Mouse (Mus musculus) mesoderm, embryonic 11.5 days (tissue): ENCODE results near the gene Gm38392.
A peak's percentile ranks its signal among the peaks of the same experiment; 100 is the strongest.

ENCODE experiments used
- DNase-seq: peaks from one replicate; pipeline ENCODE4 v3.0.0-alpha.2; 2012; ENCODE audit warnings: low read depth, low spot score

Gene Gm38392

GRCm38 (mm10) chr3:88235616-88236015 is 51.4 kb downstream of the Gm38392 start:
- DNase-seq, result no peak

- no peak for DNase-seq
These were observed 51.8 kb downstream of the Gm38392 start for GRCm38 (mm10) chr3:88235216-88235615.

DNA sequence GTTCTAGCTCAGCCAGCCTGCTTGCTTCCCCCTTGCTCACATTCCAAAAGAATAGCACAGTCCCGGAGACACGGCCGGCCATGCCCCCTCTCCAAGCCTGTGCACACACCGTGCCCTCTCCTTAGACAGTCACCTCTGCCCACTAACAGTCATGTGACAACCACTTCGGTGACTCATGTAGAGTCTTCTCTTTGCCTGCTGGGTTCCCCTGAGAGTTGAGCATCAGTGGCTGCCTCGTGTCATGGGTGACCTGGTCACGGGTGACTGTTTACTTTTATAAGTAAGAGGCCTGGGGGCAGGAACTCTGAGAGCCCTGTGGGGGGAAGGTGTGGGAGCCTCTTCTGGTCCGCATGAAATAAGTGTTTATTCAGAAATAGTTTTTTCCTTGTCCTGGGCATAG is 53.0 kb downstream of the Gm38392 start:
- DNase-seq, result no peak

DNA sequence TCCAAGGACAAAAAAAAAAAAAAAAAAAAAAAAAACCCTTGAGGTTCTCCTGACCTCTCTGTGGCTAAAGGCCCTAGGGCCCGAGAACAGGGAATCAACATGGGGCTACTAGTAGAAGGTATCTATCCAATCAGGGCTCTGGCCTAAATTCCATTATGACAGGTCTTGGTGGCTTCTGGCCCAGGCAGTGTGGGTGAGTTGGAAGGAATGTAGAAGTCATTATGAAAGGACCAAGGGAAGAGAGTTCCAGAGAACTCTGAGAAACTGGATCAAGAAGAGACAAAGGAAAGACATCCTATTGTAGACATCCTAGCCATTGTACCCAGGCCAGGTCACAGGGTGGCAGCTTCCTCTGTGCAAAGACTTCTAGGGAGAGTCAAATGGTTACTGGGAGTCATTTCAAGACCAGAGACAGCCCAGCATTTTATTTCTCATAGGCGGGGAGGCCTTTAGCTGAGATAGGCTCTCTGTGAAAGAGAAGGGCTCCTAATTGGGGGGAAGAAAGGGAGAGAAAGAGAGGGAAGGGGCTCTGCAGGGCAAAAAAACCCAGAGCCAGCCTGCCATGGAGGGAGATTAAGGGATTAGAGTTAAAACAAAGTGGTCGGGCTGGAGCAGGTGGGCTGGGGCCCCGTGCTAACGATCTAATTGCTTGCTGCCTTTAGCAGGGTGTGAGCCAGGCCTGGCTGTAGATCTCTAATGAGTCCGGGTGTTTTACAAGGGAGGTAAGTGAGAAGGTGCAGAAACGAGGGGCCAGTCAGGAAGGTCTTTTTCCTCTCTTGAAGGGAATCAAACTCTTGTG is 54.0 kb downstream of the Gm38392 start:
- no peak for DNase-seq

DNA sequence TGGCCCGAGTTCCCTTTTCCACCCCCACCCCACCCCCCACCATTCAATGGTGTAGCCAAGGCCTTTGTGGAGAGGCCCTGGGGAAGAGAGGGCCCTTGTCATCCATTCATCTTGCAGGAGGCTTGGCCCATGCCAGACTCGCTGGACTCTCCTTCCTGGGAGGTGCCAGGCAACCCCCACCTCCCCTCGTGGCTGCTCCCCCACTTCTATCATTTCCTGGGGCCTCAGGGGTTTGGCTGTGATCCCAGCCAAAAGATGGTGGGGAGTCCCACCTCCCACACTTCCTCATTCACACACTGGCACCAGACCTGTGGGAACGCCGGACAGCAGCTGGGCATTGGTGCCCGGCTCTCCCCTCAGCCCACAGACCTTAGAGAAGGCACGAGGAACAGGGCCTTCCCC is 54.7 kb downstream of the Gm38392 start:
- DNase-seq, result no peak

GRCm38 (mm10) chr3:88231061-88231641 is 55.9 kb downstream of the Gm38392 start:
- peak; percentile 71 for DNase-seq

DNA sequence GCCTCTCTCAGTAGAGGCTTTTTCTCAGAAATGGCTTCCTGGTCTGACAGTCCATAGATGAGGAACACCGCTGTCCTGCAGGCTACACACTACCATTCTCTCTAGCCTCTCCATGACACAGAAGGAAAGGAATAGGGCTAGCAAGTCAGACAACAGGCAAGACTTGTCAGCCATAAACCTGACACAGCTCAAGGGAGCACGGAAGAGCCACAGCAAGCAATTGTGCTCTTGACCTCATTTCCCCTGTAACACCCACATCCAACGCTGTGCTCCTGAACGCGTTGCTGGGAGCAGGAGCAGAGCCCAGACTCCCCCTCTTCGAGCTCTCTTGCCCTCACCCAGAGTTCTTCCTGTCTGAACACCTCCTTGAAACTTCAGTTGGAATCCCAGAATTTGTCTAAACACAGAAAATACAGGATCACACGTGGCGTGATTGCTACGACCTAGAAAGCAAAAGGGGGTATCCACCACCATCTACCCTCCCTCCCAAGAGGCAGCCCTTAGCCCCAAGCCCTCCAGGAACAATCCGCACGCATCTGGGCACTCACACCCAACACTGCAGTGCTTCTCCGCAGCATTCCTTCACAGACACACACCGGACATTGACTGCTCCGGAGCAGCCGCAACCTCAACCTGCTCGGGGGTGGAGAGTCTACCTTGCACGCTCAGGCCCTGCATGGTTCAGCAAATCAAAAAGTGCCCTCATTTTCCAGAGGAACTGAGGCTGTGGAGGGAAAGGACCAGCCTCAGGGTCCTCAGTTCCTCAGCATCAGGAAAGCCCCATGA is 56.6 kb downstream of the Gm38392 start:
- DNase-seq, result no peak

GRCm38 (mm10) chr3:88229526-88229925 is 57.5 kb downstream of the Gm38392 start:
- no peak for DNase-seq

GRCm38 (mm10) chr3:88228906-88229305 is 58.1 kb downstream of the Gm38392 start:
- no peak for DNase-seq

- peak; percentile 66 for DNase-seq
These were observed 59.0 kb downstream of the Gm38392 start for GRCm38 (mm10) chr3:88227976-88228375.

DNA sequence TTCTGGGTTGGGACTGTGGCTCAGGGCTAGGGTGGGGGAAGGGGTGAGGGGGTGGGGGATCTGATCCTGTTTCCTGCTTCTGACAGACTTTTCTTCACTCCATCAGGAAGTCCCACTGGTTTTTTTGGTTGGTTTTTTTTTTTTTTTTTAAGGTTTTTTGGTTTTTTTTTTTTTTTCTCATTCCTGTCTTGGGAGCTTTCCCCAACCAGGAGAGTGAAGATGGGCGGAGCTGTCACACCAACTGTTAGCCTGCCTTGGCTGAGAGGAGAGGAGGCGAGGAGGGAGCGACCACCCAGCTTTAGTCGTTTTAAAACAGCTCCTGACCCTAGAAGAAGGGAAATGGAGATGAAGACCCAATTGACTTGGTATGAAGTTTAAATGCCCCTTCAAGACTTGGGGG is 59.8 kb downstream of the Gm38392 start:
- DNase-seq, result no peak

DNA sequence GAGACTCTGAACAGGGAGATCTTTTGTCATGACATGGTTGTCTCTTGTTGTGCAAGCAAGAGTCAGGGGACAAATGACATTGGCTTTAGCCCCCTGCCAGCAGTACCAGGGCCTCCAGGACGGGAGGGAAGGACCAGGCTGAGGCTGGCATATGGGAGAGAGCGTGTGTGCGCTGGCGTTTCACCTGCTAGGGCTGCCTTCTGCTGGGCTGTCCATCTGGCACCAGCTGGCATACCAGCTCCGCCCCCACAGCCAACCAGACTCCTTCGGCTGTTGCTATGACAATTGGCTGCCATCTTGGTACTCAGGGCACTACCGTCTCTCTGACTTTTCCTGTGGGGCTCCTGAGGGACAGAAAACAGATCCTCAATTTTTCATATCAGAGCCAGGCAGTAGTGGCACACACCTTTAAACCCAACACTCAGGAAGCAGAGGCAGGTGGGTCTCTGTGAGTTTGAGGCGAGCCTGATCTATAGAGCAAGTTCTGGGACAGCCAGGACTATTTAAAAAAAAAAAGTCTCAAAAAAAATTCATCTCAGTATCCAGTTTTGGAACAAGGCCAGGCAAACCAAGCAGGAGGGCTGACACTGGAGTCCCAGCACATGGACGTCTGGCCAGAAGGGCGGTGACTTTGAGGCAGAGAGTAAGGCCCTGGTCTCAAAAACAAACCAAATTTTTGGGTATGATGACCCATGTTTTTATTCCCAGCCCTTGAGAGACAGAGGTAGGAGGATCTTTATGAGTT is 60.7 kb downstream of the Gm38392 start:
- DNase-seq, result no peak

DNA sequence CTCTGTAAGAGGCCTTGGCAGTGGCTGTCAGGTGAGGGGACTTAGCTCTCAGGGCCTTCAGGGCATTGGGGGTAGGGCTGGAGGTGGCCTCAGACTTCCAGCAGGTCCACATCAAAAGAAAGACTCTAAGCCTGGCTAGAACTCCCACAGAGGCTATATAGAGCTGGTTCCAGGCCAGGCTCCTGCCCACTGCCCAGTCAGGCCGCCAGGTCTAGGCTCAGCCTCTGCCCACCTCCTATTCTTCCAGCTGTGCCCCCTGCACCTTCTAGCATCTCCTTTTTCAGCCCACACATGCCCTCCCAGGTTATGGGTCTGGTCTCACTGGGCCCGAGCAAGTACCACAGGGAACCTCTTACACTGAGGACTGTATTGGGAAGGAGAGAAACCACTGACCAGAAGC is 62.1 kb downstream of the Gm38392 start:
- no peak for DNase-seq

- no peak for DNase-seq
These were observed 64.6 kb downstream of the Gm38392 start for GRCm38 (mm10) chr3:88222446-88222845.

GRCm38 (mm10) chr3:88221519-88222390 is 65.3 kb downstream of the Gm38392 start:
- no peak for DNase-seq

DNA sequence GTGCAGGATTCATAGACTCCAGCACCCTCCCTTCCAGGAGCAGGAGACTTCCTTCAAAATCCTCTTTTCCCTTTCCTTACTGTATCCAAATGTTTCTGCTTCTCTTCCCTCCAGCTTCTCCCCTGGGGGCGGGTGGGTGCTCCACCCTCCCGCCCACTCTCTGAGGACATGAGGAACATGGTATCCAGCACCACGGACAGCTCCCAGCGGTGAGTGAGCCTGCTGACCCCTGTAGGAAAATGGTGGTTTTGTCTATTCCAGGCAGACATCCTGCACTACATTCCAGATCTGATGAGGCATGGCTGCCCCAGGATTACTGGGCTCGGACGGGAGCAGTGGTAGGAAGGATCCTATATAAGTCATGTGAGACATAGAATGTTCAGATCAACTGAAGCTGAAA is 66.2 kb downstream of the Gm38392 start:
- peak; percentile 92 for DNase-seq

GRCm38 (mm10) chr3:88219940-88220339 is 67.1 kb downstream of the Gm38392 start:
- no peak for DNase-seq

DNA sequence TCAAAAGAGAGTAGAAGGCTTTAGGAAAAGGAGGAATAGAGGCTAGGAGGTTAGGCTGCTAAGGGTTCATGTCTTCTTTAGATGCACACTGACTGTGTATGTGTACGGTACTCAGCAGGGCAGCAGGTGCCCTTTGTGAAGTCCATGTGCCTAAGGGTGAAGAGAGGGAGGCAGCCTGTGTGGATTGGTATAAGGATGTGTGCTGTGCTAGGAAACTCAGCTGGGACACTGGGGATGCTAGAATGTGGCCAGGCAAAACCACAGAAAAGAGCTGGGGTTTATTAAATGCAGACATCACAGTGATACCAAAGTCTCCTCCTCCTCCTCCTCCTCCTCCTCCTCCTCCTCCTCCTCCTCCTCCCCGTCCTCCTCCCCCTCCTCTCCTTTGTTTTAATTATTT is 69.3 kb downstream of the Gm38392 start:
- DNase-seq, result no peak

GRCm38 (mm10) chr3:88216534-88217326 is 70.3 kb downstream of the Gm38392 start:
- DNase-seq, result no peak

- DNase-seq, result no peak
These were observed 70.9 kb downstream of the Gm38392 start for GRCm38 (mm10) chr3:88216116-88216515.
